Mouse (Mus musculus): Measurements from ENCODE around the gene Tshz2.
A peak's percentile ranks its signal among the peaks of the same experiment; 100 is the strongest.

Gene Tshz2

GRCm38 (mm10) chr2:169940297-169941142 is 307.7 kb downstream of the Tshz2 start:
- no peak for DNase-seq (ENCODE audit: low spot score)

GRCm38 (mm10) chr2:169943727-169944126 is 310.9 kb downstream of the Tshz2 start:
- DNase-seq (ENCODE audit: low spot score) = no peak

GRCm38 (mm10) chr2:169948139-169948538 is 315.3 kb downstream of the Tshz2 start:
- DNase-seq (ENCODE audit: low spot score) = no peak

- DNase-seq (ENCODE audit: low spot score) = no peak
Observed at GRCm38 (mm10) chr2:169951041-169951440, 318.2 kb downstream of the Tshz2 start.

GRCm38 (mm10) chr2:169952981-169953380 is 320.2 kb downstream of the Tshz2 start:
- DNase-seq (ENCODE audit: low spot score) = no peak

GRCm38 (mm10) chr2:169958736-169959573 is 326.1 kb downstream of the Tshz2 start:
- peak; percentile 55 for DNase-seq (ENCODE audit: low spot score)

- DNase-seq (ENCODE audit: low spot score) = peak; percentile 46
Observed at GRCm38 (mm10) chr2:169961463-169962230, 328.8 kb downstream of the Tshz2 start.

- DNase-seq (ENCODE audit: low spot score) = peak; percentile 28
Observed at GRCm38 (mm10) chr2:169962231-169962600, 329.4 kb downstream of the Tshz2 start.

- no peak for DNase-seq (ENCODE audit: low spot score)
Observed at GRCm38 (mm10) chr2:169962776-169963175, 330.0 kb downstream of the Tshz2 start.

GRCm38 (mm10) chr2:169970481-169970880 is 337.7 kb downstream of the Tshz2 start:
- DNase-seq (ENCODE audit: low spot score) = no peak

- no peak for DNase-seq (ENCODE audit: low spot score)
Observed at GRCm38 (mm10) chr2:169982925-169983324, 350.1 kb downstream of the Tshz2 start.

- DNase-seq (ENCODE audit: low spot score) = no peak
Observed at GRCm38 (mm10) chr2:169987186-169987585, 354.4 kb downstream of the Tshz2 start.

GRCm38 (mm10) chr2:169989186-169989585 is 356.4 kb downstream of the Tshz2 start:
- no peak for DNase-seq (ENCODE audit: low spot score)

GRCm38 (mm10) chr2:169990991-169991390 is 358.2 kb downstream of the Tshz2 start:
- no peak for DNase-seq (ENCODE audit: low spot score)

GRCm38 (mm10) chr2:169995987-169996386 is 363.2 kb downstream of the Tshz2 start:
- DNase-seq (ENCODE audit: low spot score) = peak; percentile 17

- peak; percentile 30 for DNase-seq (ENCODE audit: low spot score)
Observed at GRCm38 (mm10) chr2:169996501-169997237, 363.9 kb downstream of the Tshz2 start.

GRCm38 (mm10) chr2:169997276-169998049 is 364.6 kb downstream of the Tshz2 start:
- no peak for DNase-seq (ENCODE audit: low spot score)

GRCm38 (mm10) chr2:169998878-169999337 is 366.1 kb downstream of the Tshz2 start:
- peak; percentile 27 for DNase-seq (ENCODE audit: low spot score)

- peak; percentile 17 for DNase-seq (ENCODE audit: low spot score)
Observed at GRCm38 (mm10) chr2:170002594-170003504, 370.0 kb downstream of the Tshz2 start.

All from embryo, embryonic 10.5 days (tissue).